Mouse (Mus musculus): ENCODE data around the gene 1700092M07Rik.
"Not testable (repeated sequence)": the region's sequence is repeated elsewhere in the genome, so short reads cannot be mapped to it uniquely, and the experiment has no call there.

Gene 1700092M07Rik

DNA sequence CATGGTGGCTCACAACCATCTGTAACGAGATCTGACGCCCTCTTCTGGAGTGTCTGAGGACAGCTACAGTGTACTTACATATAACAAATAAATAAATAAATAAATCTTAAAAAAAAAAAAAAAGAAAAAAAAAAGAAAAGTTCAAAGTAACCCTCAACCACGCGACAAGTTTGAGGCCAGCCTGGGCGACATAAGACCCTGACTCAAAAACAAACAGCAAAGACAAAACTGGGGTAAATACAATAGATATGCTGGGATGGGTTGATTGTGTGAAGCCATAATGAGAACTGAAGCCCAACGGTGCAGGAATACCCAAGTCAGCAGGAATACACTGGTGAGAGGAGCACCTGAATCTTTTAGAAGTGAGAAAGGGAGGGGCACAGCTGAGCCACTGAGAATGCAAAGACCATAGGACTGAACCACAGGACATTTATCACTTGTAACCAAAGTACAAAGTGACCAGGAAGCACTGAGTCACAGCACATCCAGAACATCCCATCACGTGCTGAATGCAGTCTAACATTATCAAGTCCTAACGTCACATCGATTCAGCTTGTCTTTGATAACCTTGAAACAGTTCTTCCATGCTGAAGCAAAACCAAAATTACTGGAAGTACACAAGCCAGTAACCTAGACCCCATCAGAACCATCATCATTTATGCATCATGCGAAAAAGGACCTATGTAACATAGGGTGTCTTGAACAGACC is 23.6 kb upstream of the 1700092M07Rik start:
- no peak for DNase-seq (ENCODE audit: low read depth)

DNA sequence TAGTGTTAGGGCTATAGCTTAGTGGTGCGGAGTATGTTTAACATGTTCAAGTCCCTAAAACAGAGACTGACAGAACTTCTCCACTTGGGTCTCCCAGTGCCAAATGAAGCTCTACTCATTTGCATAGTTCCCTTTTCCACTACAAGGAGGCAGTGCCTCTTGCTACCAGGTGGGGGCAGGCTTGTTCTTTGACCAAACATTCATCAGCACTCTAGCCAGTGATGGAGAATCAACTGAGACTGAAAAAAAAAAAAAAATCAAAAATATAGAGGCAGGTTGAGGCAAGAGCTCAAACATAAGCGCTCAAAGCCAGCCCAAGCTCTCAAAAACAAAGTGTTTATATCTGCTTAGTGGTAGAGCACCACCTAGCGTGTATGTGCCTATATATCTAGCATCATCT is 22.2 kb upstream of the 1700092M07Rik start:
- no peak for DNase-seq (ENCODE audit: low read depth)

DNA sequence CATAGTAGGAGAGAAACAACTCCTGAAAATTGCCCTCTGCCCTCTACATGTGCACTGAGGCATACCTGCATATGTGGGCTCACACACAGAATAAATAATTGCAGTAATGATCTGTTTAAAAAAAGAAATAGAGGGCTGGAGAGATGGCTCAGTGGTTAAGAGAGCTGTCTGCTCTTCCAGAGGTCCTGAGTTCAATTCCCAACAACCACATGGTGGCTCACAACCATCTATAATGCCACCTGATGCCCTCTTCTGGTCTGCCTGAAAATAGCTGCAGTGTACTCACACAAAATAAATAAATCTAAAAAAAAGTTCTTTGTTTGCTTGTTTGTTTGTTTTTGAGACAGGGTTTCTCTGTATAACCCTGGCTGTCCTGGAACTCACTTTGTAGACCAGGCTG is 21.5 kb upstream of the 1700092M07Rik start:
- DNase-seq (ENCODE audit: low read depth): not testable (repeated sequence)

DNA sequence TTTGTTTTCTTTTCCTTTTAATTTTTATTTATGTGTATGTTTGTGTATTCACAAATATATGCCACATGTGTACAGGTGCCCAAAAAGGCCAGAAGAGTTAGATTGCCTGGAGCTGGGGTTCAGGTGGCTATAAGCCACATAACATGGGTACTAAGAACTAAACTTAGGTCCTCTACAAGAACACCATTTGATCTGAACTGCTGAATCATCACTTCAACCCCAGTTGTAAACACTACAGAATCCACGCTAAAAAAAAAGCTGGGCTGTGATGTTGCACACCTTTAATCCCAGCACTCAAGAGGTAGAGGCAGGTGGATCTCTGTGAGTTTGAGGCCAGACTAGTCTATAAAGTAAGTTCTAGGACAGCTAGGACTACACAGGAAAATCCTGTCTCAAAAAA is 19.1 kb upstream of the 1700092M07Rik start:
- no peak for DNase-seq (ENCODE audit: low read depth)

DNA sequence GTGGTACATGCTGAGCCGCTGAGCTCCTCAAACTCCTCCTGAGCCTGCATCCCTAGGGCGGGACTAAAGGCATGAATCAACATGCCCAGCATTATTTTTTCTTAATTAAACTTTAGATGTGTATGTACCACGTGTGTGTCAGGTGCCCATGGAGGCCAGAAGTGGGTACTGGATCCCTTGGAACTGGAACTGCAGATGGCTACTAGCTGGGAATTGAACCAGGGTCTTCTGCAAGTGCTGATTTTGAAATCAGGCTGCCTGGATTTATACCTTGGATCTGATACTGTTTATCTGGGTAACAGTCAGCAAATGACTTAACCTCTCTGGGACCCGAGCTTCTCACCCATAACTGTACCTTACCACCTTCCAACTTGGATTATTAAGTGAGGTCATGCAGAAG is 18.5 kb upstream of the 1700092M07Rik start:
- DNase-seq (ENCODE audit: low read depth): no peak

DNA sequence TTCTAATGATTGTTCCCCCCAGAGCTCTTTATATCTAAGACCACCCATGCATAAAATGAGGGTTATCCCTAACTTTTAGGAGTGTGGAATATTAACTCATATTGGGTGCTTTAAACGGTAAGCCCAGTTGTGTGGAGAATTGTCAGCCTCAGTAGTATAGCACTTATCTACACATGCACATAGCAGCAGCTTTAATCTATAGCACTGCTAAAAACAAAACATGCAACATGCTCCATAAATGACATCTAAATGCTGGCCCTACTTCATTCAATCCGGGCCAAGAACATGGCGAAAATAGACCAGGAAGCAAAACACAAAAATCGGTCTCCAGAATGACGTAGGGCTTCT is 18.0 kb upstream of the 1700092M07Rik start:
- no peak for DNase-seq (ENCODE audit: low read depth)

DNA sequence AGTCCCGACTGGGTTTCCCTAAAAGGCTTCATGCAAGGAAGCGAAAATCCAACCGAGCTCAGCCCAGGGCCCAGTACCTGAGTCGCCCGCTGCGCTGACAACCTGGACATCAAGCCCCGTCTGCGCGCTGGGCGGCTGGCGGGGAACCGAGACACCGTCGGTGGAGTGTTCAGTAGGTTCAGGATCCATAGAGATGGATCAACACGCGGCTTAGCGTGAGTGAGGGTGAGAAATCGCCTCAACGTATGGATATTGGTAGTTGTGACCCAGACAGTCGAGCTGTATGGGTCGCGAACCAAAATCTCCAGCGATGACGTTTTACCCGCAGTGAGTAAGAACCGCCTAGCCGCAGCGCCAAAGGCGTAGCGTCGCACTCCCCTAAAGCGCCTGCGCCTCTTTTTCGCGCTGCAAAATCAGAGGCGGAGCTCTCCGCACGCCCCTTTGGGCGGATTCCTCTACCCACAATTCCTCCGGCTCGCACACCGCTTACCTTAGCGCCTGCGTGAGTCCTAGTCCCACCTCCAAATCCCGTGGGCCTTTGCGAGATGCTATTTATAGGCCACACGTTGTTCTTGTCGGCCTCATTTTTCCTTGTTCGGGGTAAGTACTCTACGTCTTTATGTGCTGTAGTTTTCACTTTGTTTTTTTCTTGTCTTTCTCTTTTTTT is 17.5 kb upstream of the 1700092M07Rik start, which contains the start of gene Slc3a2:
Gene Slc3a2, minus strand, starts transcription at position 463 of the 667 bp plus-strand sequence.
- DNase-seq (ENCODE audit: low read depth): peak; percentile 98

DNA sequence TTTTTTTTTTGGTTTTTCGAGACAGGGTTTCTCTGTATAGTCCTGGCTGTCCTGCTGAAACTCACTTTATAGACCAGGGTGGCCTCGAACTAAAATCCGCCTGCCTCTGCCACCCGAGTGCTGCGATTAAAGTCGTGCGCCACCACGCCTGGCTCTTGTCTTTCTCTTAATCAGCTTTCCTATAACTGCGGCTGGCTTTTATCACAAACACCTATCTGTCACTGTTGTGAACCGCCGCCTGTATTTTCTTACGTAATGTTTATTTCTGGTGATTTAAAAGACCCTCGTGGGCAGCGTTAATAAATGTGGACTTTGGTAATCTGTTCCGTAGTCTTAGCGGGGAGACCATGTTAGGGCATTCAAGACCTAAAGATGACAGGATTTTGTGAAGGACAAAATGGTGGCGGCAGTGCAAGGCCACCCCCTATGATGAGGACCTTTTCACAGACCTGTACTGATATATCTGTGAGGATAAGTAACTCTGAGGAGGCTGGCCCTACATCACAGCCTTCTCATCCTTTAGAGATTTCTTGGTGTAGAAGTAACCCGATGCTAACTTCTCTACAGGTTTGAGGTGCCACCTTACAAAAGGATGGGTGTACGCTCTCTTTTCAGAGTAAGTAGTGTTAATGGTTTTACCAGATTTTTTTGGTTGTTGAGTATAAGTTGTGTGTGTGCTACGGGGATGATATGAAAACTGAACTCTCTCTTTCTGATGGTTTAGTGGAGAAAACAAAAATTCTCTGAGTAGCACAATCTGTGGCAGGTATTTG is 16.8 kb upstream of the 1700092M07Rik start:
- DNase-seq (ENCODE audit: low read depth): no peak

DNA sequence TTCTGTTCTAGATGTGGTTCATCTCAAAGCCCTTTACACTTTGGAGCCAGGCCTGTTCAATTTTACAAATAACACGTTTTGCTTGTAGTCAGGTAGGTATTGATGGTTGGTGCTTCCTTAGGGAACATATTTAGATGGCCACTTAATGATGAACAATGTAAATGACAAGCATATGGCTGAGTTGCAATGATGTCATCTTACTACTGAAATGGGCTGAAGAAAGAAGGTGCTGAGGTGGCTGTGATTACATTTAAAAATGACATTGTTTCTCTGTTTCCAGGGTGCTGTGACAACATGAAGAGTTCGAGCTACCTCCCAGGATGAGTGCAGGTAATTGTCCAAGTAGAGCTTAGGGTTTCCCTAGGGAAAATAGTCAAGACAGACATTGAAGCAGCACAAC is 16.1 kb upstream of the 1700092M07Rik start:
- no peak for DNase-seq (ENCODE audit: low read depth)

DNA sequence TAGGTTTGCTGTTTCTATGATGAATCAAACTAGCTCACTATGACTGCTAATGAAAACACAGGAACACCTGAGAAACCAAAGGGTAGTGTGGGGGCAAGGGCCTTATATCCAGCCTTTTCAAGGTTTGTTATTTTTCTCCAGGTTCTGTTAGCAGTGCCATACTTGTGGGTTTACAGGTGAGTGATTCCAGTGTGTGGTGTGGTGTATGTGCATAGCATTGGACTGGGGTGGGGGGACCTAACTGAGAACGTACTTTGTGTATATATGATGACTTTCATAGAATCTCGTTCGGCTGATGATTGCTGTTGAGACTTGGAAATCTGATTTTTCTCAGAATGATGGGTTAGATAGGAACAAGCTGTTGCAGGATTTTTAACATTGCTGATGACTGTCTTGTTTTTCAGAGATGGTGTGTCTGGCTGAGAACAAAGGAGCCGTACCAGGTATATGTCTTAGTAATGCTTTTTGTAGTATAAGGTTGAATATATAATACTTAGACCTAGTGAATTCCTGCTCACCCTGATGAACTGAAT is 15.4 kb upstream of the 1700092M07Rik start:
- no peak for DNase-seq (ENCODE audit: low read depth)

DNA sequence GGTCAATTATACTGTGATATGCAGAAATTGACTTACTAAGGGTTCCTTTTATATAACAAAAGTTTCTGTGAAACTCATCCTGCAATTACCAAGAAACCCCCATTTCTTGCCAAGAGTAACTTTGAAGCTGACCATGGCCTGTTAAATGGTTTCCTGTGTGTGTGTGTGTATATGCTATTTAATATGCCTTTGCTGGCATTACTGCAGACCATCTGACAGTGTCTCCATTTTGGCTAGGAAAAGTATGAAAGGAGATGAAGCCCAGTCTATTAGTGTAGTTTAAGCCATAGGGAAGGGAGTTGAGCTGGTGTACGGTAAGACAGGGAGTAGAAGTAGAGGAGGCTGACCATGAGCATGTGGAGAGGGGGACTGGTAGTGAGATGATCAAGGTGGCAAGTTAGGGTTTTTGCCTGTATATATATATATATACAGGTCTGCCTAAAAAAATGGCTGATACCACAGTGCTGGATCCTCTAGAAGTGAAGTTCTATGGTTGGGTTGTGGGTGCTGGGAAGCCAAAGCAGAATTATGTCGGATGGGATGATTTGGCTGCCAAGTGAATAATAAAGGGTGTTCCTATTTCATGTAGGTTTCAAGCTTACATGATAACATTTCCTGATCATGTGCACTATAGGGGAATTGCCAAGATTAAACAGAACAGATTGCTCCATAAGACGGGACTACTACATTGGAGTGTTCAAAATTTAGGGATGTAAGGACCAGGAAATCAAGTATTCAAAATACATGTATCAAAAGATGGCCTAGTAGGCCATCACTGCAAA is 13.7 kb upstream of the 1700092M07Rik start:
- DNase-seq (ENCODE audit: low read depth): no peak

DNA sequence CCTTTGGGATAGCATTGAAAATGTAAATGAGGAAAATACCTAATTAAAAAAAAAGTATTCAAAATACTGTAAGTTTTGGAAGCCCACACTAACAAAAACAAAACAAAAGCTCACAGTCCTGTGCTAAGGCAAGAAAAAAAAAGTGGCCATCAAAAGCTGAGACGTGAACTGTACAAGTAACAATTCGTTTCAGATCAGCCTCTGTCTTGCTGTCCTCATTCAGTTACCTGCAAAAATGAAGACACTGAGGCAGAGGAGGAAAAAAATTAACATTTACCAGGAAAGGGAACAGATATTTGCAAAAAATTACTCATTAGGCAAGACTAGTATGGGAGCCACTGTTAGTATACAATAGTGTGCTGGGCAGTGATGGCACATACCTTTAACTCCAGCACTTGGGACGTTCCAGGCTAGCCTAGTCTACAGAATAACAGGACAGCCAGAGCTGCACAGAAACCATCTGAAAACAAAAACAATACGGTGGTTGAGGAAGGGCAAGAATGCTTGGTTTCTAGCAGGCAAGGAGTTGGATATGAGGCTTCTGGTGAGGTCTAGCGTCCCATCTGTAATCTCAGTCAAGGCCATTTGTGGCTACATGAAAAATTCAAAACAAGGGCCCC is 12.9 kb upstream of the 1700092M07Rik start:
- DNase-seq (ENCODE audit: low read depth): no peak

DNA sequence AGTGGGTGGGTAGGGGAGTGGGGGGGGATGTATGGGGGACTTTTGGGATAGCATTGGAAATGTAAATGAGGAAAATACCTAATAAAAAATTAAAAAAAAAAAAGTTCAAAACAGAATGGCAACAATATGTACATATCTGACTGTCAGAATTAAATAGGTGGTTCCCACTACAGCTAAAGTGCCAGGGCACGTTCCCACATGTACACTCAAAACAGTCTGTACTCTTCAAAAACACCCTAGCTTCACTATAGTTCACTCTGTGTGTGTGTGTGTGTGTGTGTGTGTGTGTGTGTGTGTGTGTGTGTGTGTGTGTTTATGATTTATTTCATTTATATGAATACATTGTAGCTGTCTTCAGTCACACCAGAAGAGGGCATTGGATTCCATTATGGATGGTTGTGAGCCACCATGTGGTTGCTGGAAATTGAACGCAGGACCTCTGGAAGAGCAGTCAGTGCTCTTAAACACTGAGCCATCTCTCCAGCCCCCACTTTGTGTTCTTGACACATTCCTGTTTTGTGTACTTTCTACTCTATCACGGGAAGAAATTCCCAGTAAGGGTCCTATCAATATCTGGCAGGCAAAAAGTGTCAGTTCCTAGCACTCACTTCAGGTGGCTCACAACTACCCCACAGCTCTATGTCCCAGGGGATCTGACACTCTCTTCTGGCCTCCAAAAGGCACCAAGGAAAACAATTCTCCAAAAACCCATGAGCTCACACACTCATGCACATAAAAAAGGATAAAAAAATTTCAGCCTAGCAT is 12.0 kb upstream of the 1700092M07Rik start:
- not testable (repeated sequence) for DNase-seq (ENCODE audit: low read depth)

DNA sequence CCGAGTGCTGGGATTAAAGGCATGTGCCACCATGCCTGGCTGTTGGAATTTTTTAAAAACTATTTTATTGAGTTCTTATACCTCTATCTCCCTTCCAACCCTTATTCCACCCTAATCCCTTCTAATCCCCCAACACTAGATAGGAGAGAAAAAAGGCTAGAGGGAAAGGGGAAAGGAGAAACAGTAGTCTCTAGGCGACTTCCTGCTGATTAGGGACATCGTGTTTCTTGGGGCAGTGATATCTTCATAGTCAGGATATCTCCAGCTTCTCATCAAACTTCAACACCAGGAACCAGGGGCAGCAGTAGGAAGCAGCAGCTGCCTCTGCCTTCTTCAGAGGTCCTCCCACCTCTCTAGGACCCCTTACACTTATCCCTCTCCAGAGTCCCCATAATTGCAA is 6.2 kb upstream of the 1700092M07Rik start:
- DNase-seq (ENCODE audit: low read depth): no peak

DNA sequence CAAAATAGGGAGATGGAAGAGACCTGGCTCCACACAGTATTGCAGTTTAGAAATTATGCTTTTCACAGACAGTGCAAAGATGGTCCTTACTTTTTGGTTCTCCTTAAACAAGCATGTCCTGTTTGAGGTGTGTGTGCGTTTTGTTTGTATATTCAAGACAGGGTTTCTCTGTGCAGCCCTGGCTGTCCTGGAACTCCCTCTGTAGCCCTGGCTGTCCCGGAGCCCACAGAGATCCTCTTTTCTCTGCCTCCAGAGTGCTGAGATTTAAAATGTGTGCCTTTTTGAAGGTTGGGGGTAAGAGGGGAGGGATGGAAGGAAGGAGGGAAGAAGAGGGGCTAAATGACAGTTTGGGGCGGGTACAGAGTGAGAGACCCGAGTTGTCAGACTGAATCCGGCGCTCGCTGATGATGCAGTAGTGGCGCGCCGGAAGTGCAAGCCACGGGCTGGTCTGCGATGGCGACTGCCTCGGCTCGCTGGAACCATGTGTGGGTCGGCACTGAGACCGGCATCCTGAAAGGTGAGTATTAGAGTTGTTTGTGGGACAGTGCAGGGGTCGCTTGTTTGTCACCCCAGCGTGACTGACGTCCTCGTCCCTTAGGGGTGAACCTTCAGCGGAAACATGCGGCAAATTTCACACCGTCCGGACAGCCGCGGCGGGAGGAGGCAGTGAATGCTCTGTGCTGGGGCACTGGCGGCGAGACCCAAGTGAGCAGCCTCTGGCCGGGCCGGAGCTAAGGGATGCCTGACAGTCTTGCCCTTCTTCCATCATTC is 4.9 kb upstream of the 1700092M07Rik start, which contains the start of gene Wdr74:
Gene Wdr74, plus strand, starts transcription at position 439 of the 771 bp plus-strand sequence.
- DNase-seq (ENCODE audit: low read depth): peak; percentile 74

DNA sequence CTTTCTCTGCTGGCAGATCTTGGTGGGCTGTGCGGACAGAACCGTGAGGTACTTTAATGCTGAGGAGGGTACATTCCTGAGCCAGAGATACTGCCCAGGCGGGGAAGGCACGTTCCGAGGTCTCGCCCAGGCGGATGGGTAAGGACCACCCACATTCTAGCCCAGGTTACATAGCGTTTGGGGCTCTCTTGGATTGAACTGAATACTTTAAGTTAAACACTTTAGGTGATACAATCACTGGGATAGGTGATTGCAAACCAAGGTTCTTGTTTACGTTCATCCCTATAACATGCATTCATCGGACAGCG is 4.4 kb upstream of the 1700092M07Rik start:
- no peak for DNase-seq (ENCODE audit: low read depth)

DNA sequence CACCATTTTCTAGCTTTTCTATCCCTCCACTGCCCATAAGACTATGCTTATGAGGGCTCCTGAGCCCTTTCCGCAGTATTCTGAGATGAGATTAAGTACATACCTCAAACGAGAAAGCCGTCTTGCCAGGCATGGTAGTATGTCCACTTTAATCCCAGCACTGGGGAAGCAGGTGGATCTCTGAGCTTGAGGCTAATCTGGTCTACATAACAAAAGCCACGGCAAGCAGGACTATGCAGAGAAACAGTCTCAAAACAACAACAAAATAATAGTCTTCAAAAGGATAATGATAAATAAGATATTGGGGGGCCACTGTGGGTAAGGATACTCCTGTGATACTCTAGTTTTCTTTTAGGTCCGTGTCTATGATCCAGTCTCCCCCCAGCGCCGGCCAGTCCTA is 1.6 kb upstream of the 1700092M07Rik start:
- DNase-seq (ENCODE audit: low read depth): no peak

DNA sequence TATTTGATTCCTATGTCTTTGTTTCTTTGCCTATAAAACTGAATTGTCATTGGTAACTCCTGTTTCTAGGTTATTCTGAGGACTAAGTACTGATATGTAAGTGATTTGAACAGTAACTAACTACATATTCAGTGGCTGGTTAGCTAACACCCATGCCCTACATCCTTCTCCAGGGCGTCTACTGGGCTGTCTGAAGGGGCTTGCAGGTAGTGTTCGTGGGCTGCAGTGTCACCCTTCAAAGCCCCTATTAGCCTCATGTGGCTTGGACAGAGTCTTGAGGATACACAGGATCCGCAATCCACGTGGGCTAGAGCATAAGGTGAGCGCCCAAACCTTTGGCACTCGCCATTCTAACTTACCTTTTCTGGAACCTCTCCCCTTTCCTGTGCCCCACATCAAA is 872 bp upstream of the 1700092M07Rik start:
- DNase-seq (ENCODE audit: low read depth): no peak

DNA sequence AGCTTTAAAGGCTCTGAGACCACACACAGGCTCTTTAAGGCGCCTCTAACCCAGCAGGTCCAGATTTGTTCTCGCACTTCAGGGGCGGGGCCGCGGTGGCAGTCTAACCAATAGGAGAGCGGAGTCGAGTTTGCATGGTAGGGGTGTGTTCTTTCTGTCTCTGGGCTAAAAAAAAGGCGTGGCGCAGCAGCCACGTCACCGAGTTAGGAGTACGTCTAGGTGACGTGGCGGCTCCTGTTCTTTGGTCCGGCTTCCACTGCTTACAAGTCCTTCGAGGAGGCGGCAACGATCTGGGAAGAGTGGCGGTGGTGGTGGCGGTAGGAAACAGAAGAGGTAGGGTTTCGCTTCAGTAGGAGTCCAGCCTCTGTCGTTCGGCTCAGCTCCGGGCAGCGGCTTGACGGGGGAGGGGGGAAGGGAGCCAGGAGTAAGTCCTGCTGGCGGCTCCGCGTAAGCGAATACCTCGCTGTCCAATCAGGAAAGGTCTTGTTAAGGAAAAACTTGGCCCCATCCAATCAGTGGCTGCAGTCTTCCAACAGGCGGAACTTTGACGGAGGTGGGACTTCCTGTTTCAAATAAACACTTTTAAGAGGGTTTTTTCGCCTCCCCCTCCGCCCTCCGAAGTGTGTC is 838 bp downstream of the 1700092M07Rik start, which contains the start of gene Stx5a:
Gene Stx5a, plus strand, starts transcription at position 171 of the 627 bp plus-strand sequence.
- peak; percentile 96 for DNase-seq (ENCODE audit: low read depth)
